Mouse (Mus musculus) embryo, embryonic 11 days (tissue): ENCODE results near the gene Mrpl40.

Experiments
- DNase-seq: peaks from one replicate; pipeline ENCODE4 v3.0.0-alpha.2; 2015

Mrpl40 gene

GRCm38 (mm10) chr16:18822925-18823324, 53.7 kb downstream of the Mrpl40 start:
- no peak for DNase-seq

GRCm38 (mm10) chr16:18822356-18822755, 54.3 kb downstream of the Mrpl40 start:
- no peak for DNase-seq
